Comparison of ENCODE assay signal across 8 mouse cellular contexts in the genomic region with DNA sequence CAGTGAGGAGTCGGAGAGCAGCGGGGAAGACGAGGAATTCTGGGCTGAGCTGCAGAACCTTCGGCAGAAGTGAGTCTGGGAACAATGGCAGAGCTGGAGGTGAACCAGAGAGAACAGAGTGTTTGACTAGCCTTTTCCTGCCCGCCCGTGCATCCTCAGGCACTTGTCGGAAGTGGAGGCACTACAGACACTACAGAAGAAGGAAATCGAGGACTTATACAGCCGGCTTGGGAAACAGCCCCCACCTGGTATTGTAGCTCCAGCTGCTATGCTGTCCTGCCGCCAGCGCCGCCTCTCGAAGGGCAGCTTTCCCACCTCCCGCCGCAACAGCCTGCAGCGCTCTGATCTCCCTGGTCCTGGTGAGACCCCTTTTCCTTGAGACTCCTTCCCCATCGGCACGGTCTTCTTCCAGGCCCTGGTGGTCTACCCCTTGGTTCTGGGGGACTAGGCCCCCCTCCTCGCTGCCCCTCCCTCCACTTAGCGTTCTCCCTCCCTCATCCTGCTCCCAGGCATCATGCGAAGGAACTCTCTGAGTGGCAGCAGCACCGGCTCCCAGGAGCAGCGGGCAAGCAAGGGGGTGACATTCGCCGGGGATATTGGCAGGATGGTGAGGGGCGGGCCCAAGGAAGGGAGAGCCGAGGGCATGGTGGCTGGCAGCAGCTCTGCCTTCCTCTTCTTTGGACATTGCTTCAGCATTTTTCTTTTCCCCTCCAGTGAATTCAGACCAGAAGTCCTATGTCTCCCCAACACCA. TPM values are rescaled to one million over a fixed set of nuclear protein-coding genes. Genes with fewer than 3 reads are reported as not detected.
DNase-seq lines count a peak whose midpoint lies in the region; ATAC-seq lines count a peak whose summit lies in the region.
"Had no signal": no experiment of that assay in that cellular context is flagged by ENCODE, and none has a peak within 500 bp of the region (broad histone marks: within the 10 kb centered on the region; RNA-seq: fewer than 3 reads in every experiment).

No protein-coding gene starts in this region.

- no peaks in the 10 kb centered on the region for H3K27me3 ChIP-seq in kidney, embryonic 15.5 days
- 0 out of 2 replicates have a peak, but pooled peaks cover 3% of the 10 kb centered on the region for H3K27me3 ChIP-seq in embryonic facial prominence, embryonic 13.5 days
- H3K27me3 ChIP-seq in intestine, embryonic 15.5 days (replicated peaks) = no peaks in the 10 kb centered on the region
- H3K27me3 ChIP-seq in neural tube, embryonic 13.5 days = peaks cover 9% of the 10 kb centered on the region; the same call in 1 of the 2 replicates

- WGBS in kidney, embryonic 15.5 days = 37% methylated on average over 27 of the region's 27 CpGs
- 30% methylated on average over 27 of the region's 27 CpGs for WGBS in embryonic facial prominence, embryonic 13.5 days
- 37% methylated on average over 27 of the region's 27 CpGs for WGBS in intestine, embryonic 15.5 days
- 27% methylated on average over 27 of the region's 27 CpGs for WGBS in neural tube, embryonic 13.5 days

- H3K9ac ChIP-seq in kidney, embryonic 15.5 days = 0 out of 2 replicates have a peak overlapping the region, but pooled peaks have one; percentile 24
- peak overlapping the region; percentile 36; the same call in 1 of the 2 replicates for H3K9ac ChIP-seq in embryonic facial prominence, embryonic 13.5 days
- H3K9ac ChIP-seq in intestine, embryonic 15.5 days = peak overlapping the region; percentile 2; the same call in 1 of the 2 replicates
- peak overlapping the region; percentile 13; the same call in 1 of the 2 replicates for H3K9ac ChIP-seq in neural tube, embryonic 13.5 days

- H3K9me3 ChIP-seq in kidney, embryonic 15.5 days (replicated peaks) = no peaks in the 10 kb centered on the region
- no peaks in the 10 kb centered on the region for H3K9me3 ChIP-seq in embryonic facial prominence, embryonic 13.5 days
- H3K9me3 ChIP-seq in intestine, embryonic 15.5 days = no peaks in the 10 kb centered on the region
- H3K9me3 ChIP-seq in neural tube, embryonic 13.5 days = no peaks in the 10 kb centered on the region

- H3K4me3 ChIP-seq in kidney, embryonic 15.5 days (replicated peaks) = peak overlapping the region; percentile 72
- peak overlapping the region; percentile 16; the same call in 1 of the 2 replicates for H3K4me3 ChIP-seq in embryonic facial prominence, embryonic 13.5 days
- no peak overlapping the region; the same call in 1 of the 2 replicates for H3K4me3 ChIP-seq in intestine, embryonic 15.5 days (replicated peaks)
- H3K4me3 ChIP-seq in neural tube, embryonic 13.5 days = 0 out of 2 replicates have a peak overlapping the region, but pooled peaks have one; percentile 75

- peak overlapping the region; percentile 89 for H3K27ac ChIP-seq in kidney, embryonic 15.5 days
- H3K27ac ChIP-seq in embryonic facial prominence, embryonic 13.5 days = no peak overlapping the region
- 0 out of 2 replicates have a peak overlapping the region, but pooled peaks have one; percentile 11 for H3K27ac ChIP-seq in intestine, embryonic 15.5 days
- no peak overlapping the region for H3K27ac ChIP-seq in neural tube, embryonic 13.5 days (replicated peaks)

- no peak for ATAC-seq in kidney, embryonic 15.5 days (replicated peaks; ENCODE audit: low FRiP score)
- ATAC-seq in embryonic facial prominence, embryonic 13.5 days (ENCODE audit: insufficient number of reproducible peaks, insufficient read depth, low FRiP score, low TSS enrichment, low read depth) = no peak
- ATAC-seq in intestine, embryonic 15.5 days = no peak
- no peak for ATAC-seq in neural tube, embryonic 13.5 days (ENCODE audit: low read depth)
- ATAC-seq in monocyte, adult 5-6 weeks (replicated peaks; ENCODE audit: insufficient number of reproducible peaks, low FRiP score, low TSS enrichment, poor library complexity, severe bottlenecking) = no peak

- DNase-seq in kidney, postnatal 14 days = no peak
- DNase-seq in spleen, postnatal 36 days (ENCODE audit: low spot score in 2 of 2) = no peak

- peaks cover 50% of the 10 kb centered on the region for H3K4me1 ChIP-seq in kidney, embryonic 15.5 days
- H3K4me1 ChIP-seq in embryonic facial prominence, embryonic 13.5 days = peaks cover 30% of the 10 kb centered on the region
- peaks cover 23% of the 10 kb centered on the region for H3K4me1 ChIP-seq in intestine, embryonic 15.5 days (replicated peaks)
- H3K4me1 ChIP-seq in neural tube, embryonic 13.5 days (replicated peaks) = peaks cover 27% of the 10 kb centered on the region

- H3K36me3 ChIP-seq in kidney, embryonic 15.5 days = peaks cover 28% of the 10 kb centered on the region
- H3K36me3 ChIP-seq in embryonic facial prominence, embryonic 13.5 days = peaks cover 12% of the 10 kb centered on the region; the same call in 1 of the 2 replicates
- H3K36me3 ChIP-seq in intestine, embryonic 15.5 days = no peaks in the 10 kb centered on the region; the same call in 1 of the 2 replicates
- H3K36me3 ChIP-seq in neural tube, embryonic 13.5 days = peaks cover 10% of the 10 kb centered on the region; the same call in 1 of the 2 replicates

- H3K4me2 ChIP-seq in kidney, embryonic 15.5 days = peak overlapping the region; percentile 73
- peak overlapping the region; percentile 20 for H3K4me2 ChIP-seq in embryonic facial prominence, embryonic 13.5 days
- peak overlapping the region; percentile 78 for H3K4me2 ChIP-seq in intestine, embryonic 15.5 days (replicated peaks)
- H3K4me2 ChIP-seq in neural tube, embryonic 13.5 days = peak overlapping the region; percentile 88

RNA-seq across cellular contexts. Expression of a gene that starts 2.3 kb away (rescaled TPM):
- 1.6 and 3.1 TPM in 2 replicates for polyA plus RNA-seq in kidney, embryonic 15.5 days (2015; fragmentation: Nextera tagmentation; extraction: Ambion mirVana)
- 1.7 and 2.3 TPM in 2 replicates for polyA plus RNA-seq in embryonic facial prominence, embryonic 13.5 days (2015; fragmentation: Nextera tagmentation; extraction: Ambion mirVana)
- 0.72 and 1.1 TPM in 2 replicates for polyA plus RNA-seq in intestine, embryonic 15.5 days (2015; fragmentation: Nextera tagmentation; extraction: Ambion mirVana)
- 0.89 and 1.0 TPM in 2 replicates for polyA plus RNA-seq in neural tube, embryonic 13.5 days (2015; fragmentation: Nextera tagmentation; extraction: Ambion mirVana)
- 1.8 to 3.2 TPM in 2 of 3 replicates, not detected in the other for total RNA-seq in monocyte, adult 5-6 weeks (2017)

RNA-seq across cellular contexts. Expression of a gene that starts 2.4 kb away (rescaled TPM):
- polyA plus RNA-seq in kidney, embryonic 15.5 days (2015; fragmentation: Nextera tagmentation; extraction: Ambion mirVana) = 185 and 195 TPM in 2 replicates
- 193 and 196 TPM in 2 replicates for polyA plus RNA-seq in embryonic facial prominence, embryonic 13.5 days (2015; fragmentation: Nextera tagmentation; extraction: Ambion mirVana)
- polyA plus RNA-seq in intestine, embryonic 15.5 days (2015; fragmentation: Nextera tagmentation; extraction: Ambion mirVana) = 250 and 261 TPM in 2 replicates
- 211 and 238 TPM in 2 replicates for polyA plus RNA-seq in neural tube, embryonic 13.5 days (2015; fragmentation: Nextera tagmentation; extraction: Ambion mirVana)
- total RNA-seq in monocyte, adult 5-6 weeks (2017) = 18.8 to 43.1 TPM (median 26.8 TPM) in 3 replicates

RNA-seq across cellular contexts. Expression of a gene that starts 16.1 kb away (rescaled TPM):
- polyA plus RNA-seq in kidney, embryonic 15.5 days (2015; fragmentation: Nextera tagmentation; extraction: Ambion mirVana) = 25.5 and 27.2 TPM in 2 replicates
- 9.8 and 10.9 TPM in 2 replicates for polyA plus RNA-seq in embryonic facial prominence, embryonic 13.5 days (2015; fragmentation: Nextera tagmentation; extraction: Ambion mirVana)
- 12.3 and 12.7 TPM in 2 replicates for polyA plus RNA-seq in intestine, embryonic 15.5 days (2015; fragmentation: Nextera tagmentation; extraction: Ambion mirVana)
- 5.5 and 6.8 TPM in 2 replicates for polyA plus RNA-seq in neural tube, embryonic 13.5 days (2015; fragmentation: Nextera tagmentation; extraction: Ambion mirVana)
- 0.11 to 1.7 TPM (median 0.19 TPM) in 3 replicates for total RNA-seq in monocyte, adult 5-6 weeks (2017)
- total RNA-seq: common myeloid progenitor, adult 5-6 weeks had no signal

RNA-seq across cellular contexts. Expression of a gene that starts 23.0 kb away (rescaled TPM):
- 135 and 147 TPM in 2 replicates for polyA plus RNA-seq in kidney, embryonic 15.5 days (2015; fragmentation: Nextera tagmentation; extraction: Ambion mirVana)
- 106 and 118 TPM in 2 replicates for polyA plus RNA-seq in embryonic facial prominence, embryonic 13.5 days (2015; fragmentation: Nextera tagmentation; extraction: Ambion mirVana)
- polyA plus RNA-seq in intestine, embryonic 15.5 days (2015; fragmentation: Nextera tagmentation; extraction: Ambion mirVana) = 135 and 142 TPM in 2 replicates
- polyA plus RNA-seq in neural tube, embryonic 13.5 days (2015; fragmentation: Nextera tagmentation; extraction: Ambion mirVana) = 114 and 117 TPM in 2 replicates
- total RNA-seq in monocyte, adult 5-6 weeks (2017) = 42.7 to 62.9 TPM (median 53.8 TPM) in 3 replicates

RNA-seq across cellular contexts. Expression of a gene that starts 25.6 kb away (rescaled TPM):
- polyA plus RNA-seq in kidney, embryonic 15.5 days (2015; fragmentation: Nextera tagmentation; extraction: Ambion mirVana) = 162 and 166 TPM in 2 replicates
- polyA plus RNA-seq in embryonic facial prominence, embryonic 13.5 days (2015; fragmentation: Nextera tagmentation; extraction: Ambion mirVana) = 129 and 130 TPM in 2 replicates
- polyA plus RNA-seq in intestine, embryonic 15.5 days (2015; fragmentation: Nextera tagmentation; extraction: Ambion mirVana) = 132 and 143 TPM in 2 replicates
- 173 and 178 TPM in 2 replicates for polyA plus RNA-seq in neural tube, embryonic 13.5 days (2015; fragmentation: Nextera tagmentation; extraction: Ambion mirVana)
- total RNA-seq in monocyte, adult 5-6 weeks (2017) = 266 to 274 TPM (median 274 TPM) in 3 replicates

Comparison
In these comparisons a context has a peak if more than half of its experiments do, and no peak if none do; other contexts are left out.
1. H3K27ac ChIP-seq: peak in kidney, embryonic 15.5 days (single experiment) and intestine, embryonic 15.5 days (single experiment); none in embryonic facial prominence, embryonic 13.5 days (single experiment) and neural tube, embryonic 13.5 days (single experiment).
2. H3K4me2 ChIP-seq: peak in every context shown above with its lines; median percentile 88 in neural tube, embryonic 13.5 days; 78 in intestine, embryonic 15.5 days; 73 in kidney, embryonic 15.5 days; 20 in embryonic facial prominence, embryonic 13.5 days.
3. Peak in every context shown above with its lines, with median percentiles within 50 percentile points of each other: H3K9ac ChIP-seq.